Mouse (Mus musculus): ENCODE results near the gene L3mbtl3. TPM values are rescaled to one million over a fixed set of nuclear protein-coding genes. Genes with fewer than 3 reads are reported as not detected.

The L3mbtl3 gene
- polyA plus RNA-seq, 1 experiment from 2014 or later: 21.0 TPM

- 46% methylated on average over 17 of the region's 17 CpGs for WGBS
- Histone ChIP-seq H3K4me3 (no peak overlapping the region), H3K36me3 (replicated peaks) (peaks cover 80% of the 10 kb centered on the region), H3K9me3 (no peaks in the 10 kb centered on the region), H3K4me1 (peaks cover 2% of the 10 kb centered on the region; the same call in 1 of the 2 replicates), H3K27ac (replicated peaks) (no peak overlapping the region), H3K27me3 (replicated peaks; ENCODE audit: low read depth, poor library complexity, severe bottlenecking) (no peaks in the 10 kb centered on the region)
- no peak for DNase-seq (ENCODE audit: low spot score)
Measured at GRCm38 (mm10) chr10:26327691-26328542, 47.9 kb downstream of the L3mbtl3 start.

GRCm38 (mm10) chr10:26327291-26327690, 48.5 kb downstream of the L3mbtl3 start:
- Histone ChIP-seq H3K4me3 (no peak overlapping the region), H3K9me3 (no peaks in the 10 kb centered on the region), H3K36me3 (replicated peaks) (peaks cover 80% of the 10 kb centered on the region), H3K27me3 (replicated peaks; ENCODE audit: low read depth, poor library complexity, severe bottlenecking) (no peaks in the 10 kb centered on the region), H3K4me1 (no peaks in the 10 kb centered on the region), H3K27ac (replicated peaks) (no peak overlapping the region)
- WGBS: 78% methylated on average over 5 of the region's 5 CpGs
- no peak for DNase-seq (ENCODE audit: low spot score)

- DNase-seq (ENCODE audit: low spot score): no peak
- Histone ChIP-seq H3K4me3 (no peak overlapping the region), H3K27me3 (replicated peaks; ENCODE audit: low read depth, poor library complexity, severe bottlenecking) (no peaks in the 10 kb centered on the region), H3K9me3 (no peaks in the 10 kb centered on the region), H3K27ac (replicated peaks) (no peak overlapping the region), H3K4me1 (no peaks in the 10 kb centered on the region), H3K36me3 (replicated peaks) (peaks cover 86% of the 10 kb centered on the region)
- WGBS: 92% methylated on average over 2 of the region's 2 CpGs
Measured at GRCm38 (mm10) chr10:26325320-26325719, 50.5 kb downstream of the L3mbtl3 start.

GRCm38 (mm10) chr10:26322344-26323051, 53.3 kb downstream of the L3mbtl3 start:
- Histone ChIP-seq H3K27ac (replicated peaks) (no peak overlapping the region), H3K4me1 (no peaks in the 10 kb centered on the region)
- WGBS: 81% methylated on average over 7 of the region's 7 CpGs

GRCm38 (mm10) chr10:26320679-26321078, 55.1 kb downstream of the L3mbtl3 start:
- WGBS: 90% methylated on average over 4 of the region's 4 CpGs
- Histone ChIP-seq H3K4me1 (no peaks in the 10 kb centered on the region), H3K36me3 (replicated peaks) (peaks cover 82% of the 10 kb centered on the region), H3K9me3 (no peaks in the 10 kb centered on the region), H3K27ac (replicated peaks) (no peak overlapping the region), H3K27me3 (replicated peaks; ENCODE audit: low read depth, poor library complexity, severe bottlenecking) (no peaks in the 10 kb centered on the region), H3K4me3 (no peak overlapping the region)
- DNase-seq (ENCODE audit: low spot score): no peak

More at GRCm38 (mm10) chr10:26322344-26323051, 53.3 kb downstream of the L3mbtl3 start:
- Histone ChIP-seq H3K36me3 (replicated peaks) (peaks cover 86% of the 10 kb centered on the region), H3K9me3 (no peaks in the 10 kb centered on the region), H3K4me3 (no peak overlapping the region), H3K27me3 (replicated peaks; ENCODE audit: low read depth, poor library complexity, severe bottlenecking) (no peaks in the 10 kb centered on the region)
- DNase-seq (ENCODE audit: low spot score): no peak

GRCm38 (mm10) chr10:26314327-26314726, 61.4 kb downstream of the L3mbtl3 start:
- Histone ChIP-seq H3K4me1 (no peaks in the 10 kb centered on the region), H3K4me3 (no peak overlapping the region), H3K27ac (replicated peaks) (no peak overlapping the region), H3K36me3 (replicated peaks) (peaks cover 92% of the 10 kb centered on the region), H3K9me3 (no peaks in the 10 kb centered on the region), H3K27me3 (replicated peaks; ENCODE audit: low read depth, poor library complexity, severe bottlenecking) (no peaks in the 10 kb centered on the region)
- 83% methylated on average over 15 of the region's 15 CpGs for WGBS
- DNase-seq (ENCODE audit: low spot score): no peak

GRCm38 (mm10) chr10:26303485-26303884, 72.3 kb downstream of the L3mbtl3 start:
- Histone ChIP-seq H3K36me3 (replicated peaks) (peaks cover 65% of the 10 kb centered on the region), H3K9me3 (no peaks in the 10 kb centered on the region), H3K4me1 (no peaks in the 10 kb centered on the region), H3K27me3 (replicated peaks; ENCODE audit: low read depth, poor library complexity, severe bottlenecking) (no peaks in the 10 kb centered on the region), H3K4me3 (no peak overlapping the region), H3K27ac (replicated peaks) (no peak overlapping the region)
- WGBS: 93% methylated on average over 6 of the region's 6 CpGs
- DNase-seq (ENCODE audit: low spot score): no peak

GRCm38 (mm10) chr10:26302336-26302735, 73.4 kb downstream of the L3mbtl3 start:
- no peaks in the 10 kb centered on the region for H3K9me3 ChIP-seq
- no peak for DNase-seq (ENCODE audit: low spot score)
- 93% methylated on average over 4 of the region's 4 CpGs for WGBS
- H3K4me3 ChIP-seq: no peak overlapping the region
- no peaks in the 10 kb centered on the region for H3K4me1 ChIP-seq
- H3K27ac ChIP-seq (replicated peaks): no peak overlapping the region
- no peaks in the 10 kb centered on the region for H3K27me3 ChIP-seq (replicated peaks; ENCODE audit: low read depth, poor library complexity, severe bottlenecking)
- H3K36me3 ChIP-seq (replicated peaks): peaks cover 65% of the 10 kb centered on the region

- Histone ChIP-seq H3K27me3 (replicated peaks; ENCODE audit: low read depth, poor library complexity, severe bottlenecking) (no peaks in the 10 kb centered on the region), H3K36me3 (replicated peaks) (peaks cover 79% of the 10 kb centered on the region), H3K9me3 (no peaks in the 10 kb centered on the region), H3K4me3 (no peak overlapping the region), H3K27ac (replicated peaks) (no peak overlapping the region), H3K4me1 (no peaks in the 10 kb centered on the region)
- DNase-seq (ENCODE audit: low spot score): no peak
- WGBS: 91% methylated on average over 7 of the region's 7 CpGs
Measured at GRCm38 (mm10) chr10:26297626-26298025, 78.1 kb downstream of the L3mbtl3 start.

GRCm38 (mm10) chr10:26297200-26297599, 78.6 kb downstream of the L3mbtl3 start:
- 86% methylated on average over 3 of the region's 3 CpGs for WGBS
- no peak overlapping the region for H3K4me3 ChIP-seq
- H3K27ac ChIP-seq (replicated peaks): no peak overlapping the region
- H3K36me3 ChIP-seq (replicated peaks): peaks cover 79% of the 10 kb centered on the region
- no peak for DNase-seq (ENCODE audit: low spot score)
- H3K4me1 ChIP-seq: no peaks in the 10 kb centered on the region
- H3K9me3 ChIP-seq: no peaks in the 10 kb centered on the region
- H3K27me3 ChIP-seq (replicated peaks; ENCODE audit: low read depth, poor library complexity, severe bottlenecking): no peaks in the 10 kb centered on the region

GRCm38 (mm10) chr10:26287136-26287535, 88.6 kb downstream of the L3mbtl3 start:
- peaks cover 64% of the 10 kb centered on the region for H3K36me3 ChIP-seq (replicated peaks)
- no peaks in the 10 kb centered on the region for H3K4me1 ChIP-seq
- H3K27ac ChIP-seq (replicated peaks): no peak overlapping the region
- DNase-seq (ENCODE audit: low spot score): no peak
- no peaks in the 10 kb centered on the region for H3K27me3 ChIP-seq (replicated peaks; ENCODE audit: low read depth, poor library complexity, severe bottlenecking)
- no peak overlapping the region for H3K4me3 ChIP-seq
- H3K9me3 ChIP-seq: no peaks in the 10 kb centered on the region
- 91% methylated on average over 7 of the region's 7 CpGs for WGBS

- Histone ChIP-seq H3K4me1 (no peaks in the 10 kb centered on the region), H3K27ac (replicated peaks) (no peak overlapping the region), H3K9me3 (no peaks in the 10 kb centered on the region), H3K36me3 (replicated peaks) (peaks cover 82% of the 10 kb centered on the region), H3K27me3 (replicated peaks; ENCODE audit: low read depth, poor library complexity, severe bottlenecking) (no peaks in the 10 kb centered on the region), H3K4me3 (no peak overlapping the region)
- peak; percentile 25 for DNase-seq (ENCODE audit: low spot score)
- 53% methylated on average over 8 of the region's 8 CpGs for WGBS
Measured at GRCm38 (mm10) chr10:26280009-26280408, 95.8 kb downstream of the L3mbtl3 start.

- no peaks in the 10 kb centered on the region for H3K27me3 ChIP-seq (replicated peaks; ENCODE audit: low read depth, poor library complexity, severe bottlenecking)
- no peak overlapping the region for H3K27ac ChIP-seq (replicated peaks)
- no peak overlapping the region for H3K4me3 ChIP-seq
- no peaks in the 10 kb centered on the region for H3K9me3 ChIP-seq
- H3K4me1 ChIP-seq: no peaks in the 10 kb centered on the region
- H3K36me3 ChIP-seq (replicated peaks): peaks cover 68% of the 10 kb centered on the region
- DNase-seq (ENCODE audit: low spot score): no peak
- WGBS: 94% methylated on average over 6 of the region's 6 CpGs
Measured at GRCm38 (mm10) chr10:26275414-26275813, 100.4 kb downstream of the L3mbtl3 start.
